Mouse (Mus musculus): Measurements from ENCODE around the gene Txndc5.

GRCm38 (mm10) chr13:38484701-38485100 lies 43.9 kb downstream of the Txndc5 start:
- no peak for TF ChIP-seq CTCF (IDR thresholded peaks at IDR 0.05; ENCODE audit: borderline replicate concordance, control insufficient read depth, extremely low read depth, insufficient read depth, low read length, poor library complexity)
- no peak for TF ChIP-seq POLR2A (IDR thresholded peaks at IDR 0.05; ENCODE audit: control insufficient read depth, extremely low read depth, insufficient read depth, low read length, poor library complexity)

Measured in thymus, adult 2 months (tissue).